Mouse (Mus musculus): Measurements from ENCODE around the gene Nt5c2. TPM values are rescaled to one million over a fixed set of nuclear protein-coding genes. Genes with fewer than 3 reads are reported as not detected.
A peak's percentile ranks its signal among the peaks of the same experiment; 100 is the strongest.

Nt5c2 gene
- polyA plus RNA-seq, 1 experiment = 56.5 TPM

- TF ChIP-seq POLR2A (IDR thresholded peaks at IDR 0.05; ENCODE audit: borderline replicate concordance, low read depth, low read length) (no peak), CTCF (IDR thresholded peaks at IDR 0.05; ENCODE audit: low read depth, low read length) (no peak)
- H3K4me3 ChIP-seq (ENCODE audit: insufficient read depth, low read length) = peak overlapping the region; percentile 88
- peaks cover 30% of the 10 kb centered on the region for H3K4me1 ChIP-seq (ENCODE audit: control insufficient read depth, insufficient read depth, low read length)
- H3K27ac ChIP-seq (ENCODE audit: insufficient read depth, low read depth, low read length) = peak overlapping the region; percentile 69
Measured at GRCm38 (mm10) chr19:46962171-46962772, 52.7 kb downstream of the Nt5c2 start.

- TF ChIP-seq CTCF (IDR thresholded peaks at IDR 0.05; ENCODE audit: low read depth, low read length) (no peak), POLR2A (IDR thresholded peaks at IDR 0.05; ENCODE audit: borderline replicate concordance, low read depth, low read length) (0 out of 2 replicates have a peak, but pooled peaks have one; percentile 52)
- Histone ChIP-seq H3K4me3 (ENCODE audit: insufficient read depth, low read length) (peak overlapping the region; percentile 63), H3K4me1 (ENCODE audit: control insufficient read depth, insufficient read depth, low read length) (peaks cover 32% of the 10 kb centered on the region), H3K27ac (ENCODE audit: insufficient read depth, low read depth, low read length) (peak overlapping the region; percentile 69)
Measured at GRCm38 (mm10) chr19:46961652-46962051, 53.3 kb downstream of the Nt5c2 start.

GRCm38 (mm10) chr19:46961047-46961651, 53.8 kb downstream of the Nt5c2 start:
- H3K4me3 ChIP-seq (ENCODE audit: insufficient read depth, low read length) = peak overlapping the region; percentile 63
- H3K4me1 ChIP-seq (ENCODE audit: control insufficient read depth, insufficient read depth, low read length) = peaks cover 32% of the 10 kb centered on the region
- TF ChIP-seq CTCF (IDR thresholded peaks at IDR 0.05; ENCODE audit: low read depth, low read length) = no peak
- TF ChIP-seq POLR2A (IDR thresholded peaks at IDR 0.05; ENCODE audit: borderline replicate concordance, low read depth, low read length) = no peak
- peak overlapping the region; percentile 69 for H3K27ac ChIP-seq (ENCODE audit: insufficient read depth, low read depth, low read length)

- peak overlapping the region; percentile 63 for H3K4me3 ChIP-seq (ENCODE audit: insufficient read depth, low read length)
- TF ChIP-seq CTCF (IDR thresholded peaks at IDR 0.05; ENCODE audit: low read depth, low read length) = no peak
Measured at GRCm38 (mm10) chr19:46960101-46961046, 54.6 kb downstream of the Nt5c2 start.

GRCm38 (mm10) chr19:46959536-46959935, 55.4 kb downstream of the Nt5c2 start:
- no peak for TF ChIP-seq CTCF (IDR thresholded peaks at IDR 0.05; ENCODE audit: low read depth, low read length)
- TF ChIP-seq POLR2A (IDR thresholded peaks at IDR 0.05; ENCODE audit: borderline replicate concordance, low read depth, low read length) = no peak
- peaks cover 32% of the 10 kb centered on the region for H3K4me1 ChIP-seq (ENCODE audit: control insufficient read depth, insufficient read depth, low read length)
- H3K4me3 ChIP-seq (ENCODE audit: insufficient read depth, low read length) = no peak overlapping the region
- no peak overlapping the region for H3K27ac ChIP-seq (ENCODE audit: insufficient read depth, low read depth, low read length)

More at GRCm38 (mm10) chr19:46960101-46961046, 54.6 kb downstream of the Nt5c2 start:
- Histone ChIP-seq H3K4me1 (ENCODE audit: control insufficient read depth, insufficient read depth, low read length) (peaks cover 32% of the 10 kb centered on the region), H3K27ac (ENCODE audit: insufficient read depth, low read depth, low read length) (peak overlapping the region; percentile 69)

- Histone ChIP-seq H3K4me3 (ENCODE audit: insufficient read depth, low read length) (no peak overlapping the region), H3K4me1 (ENCODE audit: control insufficient read depth, insufficient read depth, low read length) (peaks cover 29% of the 10 kb centered on the region), H3K27ac (ENCODE audit: insufficient read depth, low read depth, low read length) (no peak overlapping the region)
- TF ChIP-seq CTCF (IDR thresholded peaks at IDR 0.05; ENCODE audit: low read depth, low read length) (no peak), POLR2A (IDR thresholded peaks at IDR 0.05; ENCODE audit: borderline replicate concordance, low read depth, low read length) (no peak)
Measured at GRCm38 (mm10) chr19:46958566-46958965, 56.4 kb downstream of the Nt5c2 start.

GRCm38 (mm10) chr19:46957971-46958370, 57.0 kb downstream of the Nt5c2 start:
- Histone ChIP-seq H3K4me3 (ENCODE audit: insufficient read depth, low read length) (no peak overlapping the region), H3K27ac (ENCODE audit: insufficient read depth, low read depth, low read length) (no peak overlapping the region), H3K4me1 (ENCODE audit: control insufficient read depth, insufficient read depth, low read length) (peaks cover 23% of the 10 kb centered on the region)
- no peak for TF ChIP-seq CTCF (IDR thresholded peaks at IDR 0.05; ENCODE audit: low read depth, low read length)
- no peak for TF ChIP-seq POLR2A (IDR thresholded peaks at IDR 0.05; ENCODE audit: borderline replicate concordance, low read depth, low read length)

GRCm38 (mm10) chr19:46957001-46957400, 58.0 kb downstream of the Nt5c2 start:
- TF ChIP-seq POLR2A (IDR thresholded peaks at IDR 0.05; ENCODE audit: borderline replicate concordance, low read depth, low read length) = no peak
- H3K27ac ChIP-seq (ENCODE audit: insufficient read depth, low read depth, low read length) = no peak overlapping the region

GRCm38 (mm10) chr19:46956410-46956809, 58.5 kb downstream of the Nt5c2 start:
- no peak overlapping the region for H3K4me3 ChIP-seq (ENCODE audit: insufficient read depth, low read length)
- no peak overlapping the region for H3K27ac ChIP-seq (ENCODE audit: insufficient read depth, low read depth, low read length)
- TF ChIP-seq CTCF (IDR thresholded peaks at IDR 0.05; ENCODE audit: low read depth, low read length) = no peak
- no peak for TF ChIP-seq POLR2A (IDR thresholded peaks at IDR 0.05; ENCODE audit: borderline replicate concordance, low read depth, low read length)
- peaks cover 20% of the 10 kb centered on the region for H3K4me1 ChIP-seq (ENCODE audit: control insufficient read depth, insufficient read depth, low read length)

More at GRCm38 (mm10) chr19:46957001-46957400, 58.0 kb downstream of the Nt5c2 start:
- no peak overlapping the region for H3K4me3 ChIP-seq (ENCODE audit: insufficient read depth, low read length)
- H3K4me1 ChIP-seq (ENCODE audit: control insufficient read depth, insufficient read depth, low read length) = peaks cover 20% of the 10 kb centered on the region
